Mouse (Mus musculus) frontal cortex, postnatal 25 days (tissue): ENCODE results near the gene Mpg.

Experiments
- DNase-seq, 2 experiments: peaks; one replicate each; pipeline ENCODE4 v3.0.0; 2022; ENCODE audit warnings: low spot score in 2 of 2

Gene Mpg

DNA sequence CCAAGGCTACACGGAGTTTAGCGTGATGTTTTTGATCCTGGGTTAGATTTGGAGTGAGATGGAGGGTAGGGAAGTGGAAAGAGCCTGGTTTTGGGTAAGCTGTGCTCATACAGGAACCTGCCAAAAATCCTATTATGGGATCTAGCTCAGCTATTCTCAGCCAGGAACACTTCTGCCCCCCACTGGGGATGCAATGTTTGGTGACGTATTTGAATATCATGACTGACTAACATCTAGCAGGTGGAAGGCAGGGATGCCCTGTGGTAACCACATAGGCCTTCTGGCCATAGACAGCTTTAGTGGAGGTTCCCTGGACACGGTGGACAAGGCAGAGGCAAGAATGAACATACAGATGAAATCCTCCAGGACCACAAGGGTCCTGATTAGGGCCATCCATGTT, 3.9 kb downstream of the Mpg start:
- no peak for DNase-seq

GRCm38 (mm10) chr11:32231125-32231524, 4.8 kb downstream of the Mpg start:
- no peak for DNase-seq

GRCm38 (mm10) chr11:32232848-32233247, 6.5 kb downstream of the Mpg start:
- DNase-seq = no peak

GRCm38 (mm10) chr11:32233895-32234294, 7.6 kb downstream of the Mpg start:
- peak in 1 of 2 experiments; percentile 3 for DNase-seq

- DNase-seq = peak in 1 of 2 experiments; percentile 3
Measured at GRCm38 (mm10) chr11:32234816-32235485, 8.6 kb downstream of the Mpg start.

GRCm38 (mm10) chr11:32235646-32236045, 9.3 kb downstream of the Mpg start:
- DNase-seq = peak in 1 of 2 experiments; percentile 20

GRCm38 (mm10) chr11:32236132-32236531, 9.8 kb downstream of the Mpg start:
- DNase-seq = no peak

DNA sequence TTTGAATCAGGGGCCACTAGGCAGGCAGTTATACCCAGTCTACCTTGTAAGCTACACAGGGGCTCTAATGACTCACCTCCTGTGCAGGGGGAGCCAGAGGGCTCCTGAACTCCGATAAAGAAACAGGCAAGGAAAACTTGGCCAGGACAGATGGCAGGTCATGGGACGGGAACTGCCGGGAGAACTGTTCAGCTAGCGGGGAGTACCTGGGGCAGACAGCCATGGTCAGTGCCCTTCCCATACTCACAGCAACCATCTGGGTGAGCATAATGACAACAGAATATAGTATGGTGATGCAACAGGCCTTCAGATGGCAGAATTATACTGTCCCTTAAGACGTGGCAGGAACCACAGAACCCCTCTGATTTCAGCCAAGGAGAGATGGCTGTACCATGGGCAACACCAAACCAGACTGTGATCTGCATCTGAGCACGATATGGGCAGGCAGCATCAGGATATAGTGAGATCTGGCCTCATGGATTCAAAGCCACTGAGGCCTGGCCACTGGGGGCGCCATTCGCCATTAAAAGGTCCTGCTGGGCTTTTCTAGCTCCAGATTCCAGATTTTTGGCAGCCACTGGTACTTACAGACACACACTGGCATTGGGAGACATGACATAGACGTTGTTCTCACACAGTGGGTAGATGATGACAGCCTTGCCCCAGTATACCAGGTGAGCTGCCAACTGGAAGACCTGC, 10.6 kb downstream of the Mpg start:
- peak in 1 of 2 experiments; percentile 42 for DNase-seq

DNA sequence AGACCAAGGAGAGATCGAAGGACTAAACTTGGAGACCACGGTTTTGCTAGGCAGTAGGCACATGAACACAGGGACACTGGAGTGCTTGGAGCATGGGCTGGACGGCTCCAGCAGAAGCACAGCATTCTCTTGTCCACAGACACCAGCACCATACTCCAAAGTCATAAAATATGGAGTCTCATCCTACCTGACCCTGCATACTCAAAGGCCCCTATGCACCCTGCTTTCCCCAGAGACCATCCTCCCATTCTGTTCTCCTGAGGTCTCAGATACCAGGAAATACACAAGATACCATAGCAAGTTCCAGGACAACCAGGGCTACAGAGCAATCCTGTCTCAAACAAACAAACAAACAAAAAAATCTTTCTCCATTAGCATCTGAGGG, 11.1 kb downstream of the Mpg start:
- DNase-seq = no peak

- peak; percentile 75 to 76 for DNase-seq
Measured at GRCm38 (mm10) chr11:32238093-32238860, 12.0 kb downstream of the Mpg start.

DNA sequence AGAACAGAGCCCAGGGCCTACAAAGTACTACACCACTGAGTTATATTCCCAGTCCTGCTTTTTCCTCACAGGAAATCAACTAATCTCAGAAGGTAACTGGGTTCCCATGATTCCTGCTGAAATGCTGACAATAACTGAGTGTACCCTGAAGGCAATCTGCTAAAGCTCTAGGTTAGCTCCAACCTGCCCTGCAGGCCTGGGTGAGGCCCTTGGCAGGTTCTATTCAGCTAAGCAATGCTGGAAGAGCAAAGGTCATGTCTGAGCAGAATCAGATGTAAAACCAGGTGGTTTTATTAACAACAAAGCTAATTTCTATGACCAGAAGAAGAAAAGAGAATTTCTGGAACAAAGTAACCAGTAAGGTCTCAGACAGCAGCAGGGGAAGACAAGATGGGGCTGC, 15.1 kb downstream of the Mpg start:
- DNase-seq = no peak

DNA sequence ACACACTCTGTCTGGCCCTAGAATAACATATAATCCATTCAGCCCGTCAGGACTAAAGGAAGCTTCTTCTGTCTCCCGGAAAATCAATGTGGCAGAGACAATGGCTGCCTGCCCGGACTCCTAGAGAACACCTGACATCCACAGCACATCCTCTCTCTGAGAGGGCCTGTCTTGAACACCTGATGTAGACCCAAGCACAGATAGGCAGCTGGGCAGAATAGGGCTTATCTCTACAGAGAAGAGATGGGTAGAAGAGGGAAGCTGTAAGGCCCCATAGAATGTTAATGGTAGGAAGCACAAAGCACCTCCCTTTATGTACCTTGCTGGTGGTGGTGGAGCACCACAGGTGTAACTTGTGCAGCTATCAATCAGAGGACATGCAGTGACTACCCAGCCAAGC, 15.9 kb downstream of the Mpg start:
- no peak for DNase-seq

GRCm38 (mm10) chr11:32243205-32243955, 17.1 kb downstream of the Mpg start:
- DNase-seq = no peak

DNA sequence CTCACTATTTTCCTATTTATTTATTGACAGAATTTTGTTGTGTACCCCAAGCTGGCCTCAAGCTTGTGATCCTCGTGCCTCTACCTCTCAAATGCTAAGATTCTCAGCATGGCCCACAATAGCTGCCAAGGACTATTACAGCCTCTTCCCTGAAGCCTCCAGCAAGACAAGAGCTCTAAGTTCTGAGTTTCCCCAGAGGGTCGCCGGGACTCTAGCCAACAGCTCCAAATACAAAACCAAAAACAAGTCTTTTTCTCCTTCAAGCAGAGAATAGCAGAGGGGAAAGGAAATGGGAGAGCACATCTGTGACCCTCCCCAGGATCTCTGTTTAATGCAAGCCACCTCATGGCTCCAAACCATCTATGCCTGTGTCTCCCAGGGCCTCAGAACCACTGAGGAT, 17.8 kb downstream of the Mpg start:
- DNase-seq = no peak

DNA sequence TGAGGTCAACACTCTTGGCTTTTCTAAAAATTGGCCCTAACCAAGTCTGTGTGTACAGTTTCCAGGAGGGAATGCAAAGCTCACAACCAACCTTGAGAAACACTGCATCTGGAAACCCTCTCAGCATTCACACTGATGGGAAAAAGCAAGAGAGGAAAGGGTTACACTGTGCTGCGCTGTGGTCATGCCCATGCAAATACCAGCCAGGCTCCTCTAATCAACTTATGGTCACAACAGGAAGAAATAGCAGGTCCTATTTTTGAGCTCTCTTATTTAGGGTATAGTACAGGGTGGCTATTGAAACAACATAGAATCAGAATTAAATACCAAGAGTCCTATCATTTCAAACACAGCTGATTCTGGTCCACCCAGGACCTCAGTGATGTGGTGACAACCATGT, 18.3 kb downstream of the Mpg start:
- no peak for DNase-seq

- DNase-seq = no peak
Measured at GRCm38 (mm10) chr11:32245614-32246013, 19.3 kb downstream of the Mpg start.

DNA sequence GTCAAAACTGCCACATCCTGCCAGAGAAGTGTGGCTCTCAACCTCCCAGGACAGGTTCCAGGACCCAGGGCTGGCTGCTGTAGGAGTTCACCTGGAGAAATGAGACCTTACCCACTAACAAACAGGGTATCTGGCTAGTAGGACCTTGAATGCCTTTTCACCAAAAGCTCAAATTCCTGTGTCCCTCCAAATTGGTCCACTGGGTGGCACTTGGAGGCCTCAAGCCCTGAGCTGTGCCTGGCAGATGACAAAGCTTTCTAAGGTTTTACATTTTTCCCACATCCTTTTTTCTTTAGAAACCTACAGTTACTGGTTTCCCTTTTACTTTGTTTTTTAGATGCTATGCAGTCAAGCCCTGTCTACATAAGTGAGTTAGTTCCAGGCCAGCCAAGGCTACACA, 20.8 kb downstream of the Mpg start:
- DNase-seq = no peak

GRCm38 (mm10) chr11:32248350-32248749, 22.0 kb downstream of the Mpg start:
- no peak for DNase-seq

- DNase-seq = no peak
Measured at GRCm38 (mm10) chr11:32250880-32251763, 24.8 kb downstream of the Mpg start.

- no peak for DNase-seq
Measured at GRCm38 (mm10) chr11:32253121-32253520, 26.8 kb downstream of the Mpg start.

DNA sequence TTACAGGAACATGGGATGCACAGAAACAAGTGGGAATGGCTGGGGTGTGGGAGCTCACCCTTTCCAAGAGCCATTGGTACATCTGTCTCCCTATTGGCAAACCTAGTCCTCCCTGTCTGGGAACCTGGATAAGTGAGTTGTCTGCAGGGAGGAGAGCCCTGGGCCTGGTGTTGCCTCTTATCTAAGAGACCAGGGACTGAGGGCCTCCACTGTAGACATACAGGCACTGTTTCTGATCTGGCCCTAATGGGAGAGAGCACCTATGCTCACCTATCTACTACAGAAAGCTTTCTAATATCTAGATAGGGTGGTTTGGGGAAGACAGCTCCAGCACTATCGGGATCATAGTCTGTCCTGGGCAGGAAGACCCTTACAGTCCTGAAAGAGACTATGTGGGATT, 29.8 kb downstream of the Mpg start:
- no peak for DNase-seq
